Mouse (Mus musculus) gastrocnemius, postnatal 4 days (tissue): ENCODE data around the gene Pon1. TPM values are rescaled to one million over a fixed set of nuclear protein-coding genes. Genes with fewer than 3 reads are reported as not detected.
"Not testable (repeated sequence)": the region's sequence is repeated elsewhere in the genome, so short reads cannot be mapped to it uniquely, and the experiment has no call there.

Experiments used
- DNase-seq, 2 experiments: peaks; one replicate each; pipeline ENCODE4 v3.0.0; 2021 to 2022; ENCODE audit warnings: low spot score in 2 of 2, mixed read lengths in 2 of 2
- long read RNA-seq, 2 experiments: library from polyadenylated mRNA; stranded (forward); transcript quantifications; one replicate each; pipeline ENCODE4 v2.0.0; 2021
- total RNA-seq, 2 experiments: library from RNA; stranded (reverse); gene quantifications; 2 replicates each; pipeline ENCODE4 v1.2.3; 2021

Gene Pon1
- under 1 TPM; 0.32 to 0.93 TPM for total RNA-seq
- long read RNA-seq, experiment 1, partial matches to known transcripts, result 0 of 1 reads
- long read RNA-seq, experiment 1, other reads (novel, unspliced or antisense), result 0 of 1 reads
- long read RNA-seq, experiment 2, result 0 reads

- no peak for DNase-seq
Measured at GRCm38 (mm10) chr6:5193693-5194092, at the start of gene Pon1. Gene Pon1, minus strand, starts transcription at chr6:5193946.

- DNase-seq, result no peak
Measured at GRCm38 (mm10) chr6:5238799-5239198, 45.1 kb upstream of the Pon1 start.

GRCm38 (mm10) chr6:5237510-5237909 is 43.8 kb upstream of the Pon1 start:
- DNase-seq, result no peak

- DNase-seq, result no peak
Measured at GRCm38 (mm10) chr6:5236843-5237371, 43.2 kb upstream of the Pon1 start.

- no peak for DNase-seq
Measured at GRCm38 (mm10) chr6:5234563-5234962, 40.8 kb upstream of the Pon1 start.

- no peak for DNase-seq
Measured at GRCm38 (mm10) chr6:5233812-5234211, 40.1 kb upstream of the Pon1 start.

GRCm38 (mm10) chr6:5232022-5232421 is 38.3 kb upstream of the Pon1 start:
- no peak for DNase-seq

GRCm38 (mm10) chr6:5230261-5230660 is 36.5 kb upstream of the Pon1 start:
- DNase-seq, result no peak

GRCm38 (mm10) chr6:5223551-5223950 is 29.8 kb upstream of the Pon1 start:
- DNase-seq, result not testable (repeated sequence)

- DNase-seq, result no peak
Measured at GRCm38 (mm10) chr6:5222080-5222479, 28.3 kb upstream of the Pon1 start.

- no peak for DNase-seq
Measured at GRCm38 (mm10) chr6:5218190-5218589, 24.4 kb upstream of the Pon1 start.

GRCm38 (mm10) chr6:5207817-5208216 is 14.1 kb upstream of the Pon1 start:
- DNase-seq, result no peak

- DNase-seq, result no peak
Measured at GRCm38 (mm10) chr6:5199916-5200315, 6.2 kb upstream of the Pon1 start.

GRCm38 (mm10) chr6:5199376-5199905 is 5.7 kb upstream of the Pon1 start:
- DNase-seq, result no peak

GRCm38 (mm10) chr6:5198590-5198989 is 4.8 kb upstream of the Pon1 start:
- DNase-seq, result no peak

- no peak for DNase-seq
Measured at GRCm38 (mm10) chr6:5190761-5191160, 3.0 kb downstream of the Pon1 start.

- no peak for DNase-seq
Measured at GRCm38 (mm10) chr6:5189507-5189906, 4.2 kb downstream of the Pon1 start.

- no peak for DNase-seq
Measured at GRCm38 (mm10) chr6:5188938-5189337, 4.8 kb downstream of the Pon1 start.

- no peak for DNase-seq
Measured at GRCm38 (mm10) chr6:5188036-5188435, 5.7 kb downstream of the Pon1 start.

GRCm38 (mm10) chr6:5187586-5187985 is 6.2 kb downstream of the Pon1 start:
- DNase-seq, result no peak

- no peak for DNase-seq
Measured at GRCm38 (mm10) chr6:5186229-5186950, 7.4 kb downstream of the Pon1 start.

GRCm38 (mm10) chr6:5180645-5181044 is 13.1 kb downstream of the Pon1 start:
- DNase-seq, result no peak

GRCm38 (mm10) chr6:5179189-5179588 is 14.6 kb downstream of the Pon1 start:
- no peak for DNase-seq
